Mouse (Mus musculus) liver, embryonic 11.5 days (tissue): Measurements from ENCODE around the gene Shisa3. TPM values are rescaled to one million over a fixed set of nuclear protein-coding genes. Genes with fewer than 3 reads are reported as not detected.

Source experiments
- ATAC-seq: fragments of 200-750 bp; cut with Nextera tagmentation; replicated peaks from 2 replicates; pipeline ENCODE4 v1.8.0; 2017; ENCODE audit warnings: moderate number of reproducible peaks, mild to moderate bottlenecking, moderate TSS enrichment, moderate library complexity; ENCODE audit not compliant: low FRiP score
- DNase-seq: peaks from one replicate; pipeline ENCODE4 v3.0.0-alpha.2; 2017; ENCODE audit warnings: low spot score
- H3K27ac ChIP-seq: fragments of 300-500 bp; sonication (generic); 2 replicates; pipeline ENCODE4 v1.5.1; 2014; ENCODE audit warnings: mild to moderate bottlenecking, low read depth, low read length, control low read depth
- H3K27me3 ChIP-seq: fragments of 300-500 bp; sonication (generic); replicated peaks from 2 replicates; pipeline ENCODE4 v1.6.1; 2014; ENCODE audit warnings: low read length, mixed read lengths; ENCODE audit not compliant: control insufficient read depth, insufficient read depth
- H3K36me3 ChIP-seq: fragments of 300-500 bp; sonication (generic); 2 replicates; pipeline ENCODE4 v1.6.1; 2014; ENCODE audit warnings: mild to moderate bottlenecking, low read length, moderate library complexity, mixed read lengths; ENCODE audit not compliant: control insufficient read depth, insufficient read depth
- H3K4me1 ChIP-seq: fragments of 300-500 bp; sonication (generic); replicated peaks from 2 replicates; pipeline ENCODE4 v1.6.1; 2014; ENCODE audit warnings: low read length, mixed read lengths; ENCODE audit not compliant: control insufficient read depth, insufficient read depth
- H3K4me2 ChIP-seq: fragments of 300-500 bp; sonication (generic); 2 replicates; pipeline ENCODE4 v1.6.1; 2014; ENCODE audit warnings: mild to moderate bottlenecking, control low read depth, moderate library complexity
- H3K4me3 ChIP-seq: fragments of 300-500 bp; sonication (generic); 2 replicates; pipeline ENCODE4 v1.5.1; 2014; ENCODE audit warnings: low read depth, low read length, control low read depth
- H3K9ac ChIP-seq: fragments of 300-500 bp; sonication (generic); 2 replicates; pipeline ENCODE4 v1.6.1; 2014; ENCODE audit warnings: low read depth, low read length, control low read depth
- H3K9me3 ChIP-seq: fragments of 300-500 bp; sonication (generic); 2 replicates; pipeline ENCODE4 v1.6.1; 2016; ENCODE audit warnings: low read length, inconsistent platforms, mixed read lengths; ENCODE audit not compliant: control insufficient read depth
- WGBS: fragments of 180-500 bp; shearing (Covaris S2); extraction: QIAGEN DNeasy Blood & Tissue Kit; methylation state at CpG from one replicate; pipeline ENCODE4 v1.1.7; 2014; 5-methylcytosine and 5-hydroxymethylcytosine counted together
- polyA plus RNA-seq: library from polyadenylated mRNA; unstranded; fragments of >200 nt; fragmentation: Nextera tagmentation; extraction: Ambion mirVana; gene quantifications from 2 replicates; pipeline ENCODE4 v1.2.1, GENCODE M21; 2014

The Shisa3 gene
- polyA plus RNA-seq, 1 experiment from 2014 or later, result 22.1 TPM

GRCm38 (mm10) chr5:67643537-67644255, 36.0 kb downstream of the Shisa3 start:
- H3K9ac ChIP-seq, result no peak overlapping the region
- H3K27ac ChIP-seq, result no peak overlapping the region
- peaks cover 6% of the 10 kb centered on the region; the same call in 1 of the 2 replicates for H3K36me3 ChIP-seq
- H3K4me1 ChIP-seq, result no peaks in the 10 kb centered on the region
- H3K4me3 ChIP-seq, result no peak overlapping the region
- DNase-seq, result no peak
- no peak for ATAC-seq
- H3K27me3 ChIP-seq, result no peaks in the 10 kb centered on the region
- WGBS, result 92% methylated on average over 5 of the region's 5 CpGs
- H3K4me2 ChIP-seq, result no peak overlapping the region
- no peaks in the 10 kb centered on the region for H3K9me3 ChIP-seq

GRCm38 (mm10) chr5:67646756-67647529, 39.3 kb downstream of the Shisa3 start:
- Histone ChIP-seq H3K4me3 (no peak overlapping the region), H3K9me3 (no peaks in the 10 kb centered on the region), H3K27me3 (no peaks in the 10 kb centered on the region), H3K9ac (no peak overlapping the region), H3K36me3 (peaks cover 6% of the 10 kb centered on the region; the same call in 1 of the 2 replicates), H3K27ac (no peak overlapping the region), H3K4me1 (no peaks in the 10 kb centered on the region), H3K4me2 (no peak overlapping the region)
- DNase-seq (no peak), ATAC-seq (no peak)
- 79% methylated on average over 20 of the region's 20 CpGs for WGBS

GRCm38 (mm10) chr5:67647568-67647967, 39.9 kb downstream of the Shisa3 start:
- Histone ChIP-seq H3K4me3 (no peak overlapping the region), H3K27me3 (no peaks in the 10 kb centered on the region), H3K9ac (no peak overlapping the region), H3K4me1 (no peaks in the 10 kb centered on the region), H3K9me3 (no peaks in the 10 kb centered on the region), H3K36me3 (peaks cover 6% of the 10 kb centered on the region; the same call in 1 of the 2 replicates), H3K27ac (no peak overlapping the region), H3K4me2 (no peak overlapping the region)
- WGBS, result 82% methylated on average over 21 of the region's 21 CpGs
- no peak; the same call in 1 of the 2 replicates for ATAC-seq
- no peak for DNase-seq

- Histone ChIP-seq H3K4me2 (no peak overlapping the region), H3K27ac (no peak overlapping the region), H3K9me3 (no peaks in the 10 kb centered on the region), H3K9ac (no peak overlapping the region), H3K4me1 (no peaks in the 10 kb centered on the region), H3K27me3 (no peaks in the 10 kb centered on the region), H3K4me3 (no peak overlapping the region), H3K36me3 (peaks cover 6% of the 10 kb centered on the region; the same call in 1 of the 2 replicates)
- DNase-seq (no peak), ATAC-seq (no peak)
- 84% methylated on average over 4 of the region's 4 CpGs for WGBS
Observed at GRCm38 (mm10) chr5:67649156-67649555, 41.5 kb downstream of the Shisa3 start.

GRCm38 (mm10) chr5:67650021-67650420, 42.3 kb downstream of the Shisa3 start:
- H3K27ac ChIP-seq, result no peak overlapping the region
- H3K4me1 ChIP-seq, result no peaks in the 10 kb centered on the region
- ATAC-seq (no peak), DNase-seq (no peak)
- no peak overlapping the region for H3K4me2 ChIP-seq
- no peak overlapping the region for H3K9ac ChIP-seq
- H3K27me3 ChIP-seq, result no peaks in the 10 kb centered on the region
- no peaks in the 10 kb centered on the region for H3K9me3 ChIP-seq
- peaks cover 6% of the 10 kb centered on the region; the same call in 1 of the 2 replicates for H3K36me3 ChIP-seq
- 92% methylated on average over 5 of the region's 5 CpGs for WGBS
- H3K4me3 ChIP-seq, result no peak overlapping the region

GRCm38 (mm10) chr5:67652468-67652867, 44.8 kb downstream of the Shisa3 start:
- WGBS, result 89% methylated on average over 4 of the region's 4 CpGs
- Histone ChIP-seq H3K27ac (no peak overlapping the region), H3K9ac (no peak overlapping the region), H3K4me1 (no peaks in the 10 kb centered on the region), H3K4me2 (no peak overlapping the region), H3K36me3 (peaks cover 9% of the 10 kb centered on the region; the same call in 1 of the 2 replicates), H3K9me3 (no peaks in the 10 kb centered on the region), H3K27me3 (no peaks in the 10 kb centered on the region), H3K4me3 (no peak overlapping the region)
- no peak for ATAC-seq
- no peak for DNase-seq

GRCm38 (mm10) chr5:67653543-67653942, 45.9 kb downstream of the Shisa3 start:
- WGBS, result 90% methylated on average over 3 of the region's 3 CpGs
- no peak for DNase-seq
- no peaks in the 10 kb centered on the region for H3K4me1 ChIP-seq
- H3K4me3 ChIP-seq, result no peak overlapping the region
- H3K9me3 ChIP-seq, result no peaks in the 10 kb centered on the region
- no peak overlapping the region for H3K9ac ChIP-seq
- no peaks in the 10 kb centered on the region for H3K27me3 ChIP-seq
- H3K36me3 ChIP-seq, result 0 out of 2 replicates have a peak, but pooled peaks cover 4% of the 10 kb centered on the region
- no peak for ATAC-seq
- no peak overlapping the region for H3K4me2 ChIP-seq
- no peak overlapping the region for H3K27ac ChIP-seq

GRCm38 (mm10) chr5:67654572-67654971, 46.9 kb downstream of the Shisa3 start:
- Histone ChIP-seq H3K4me1 (no peaks in the 10 kb centered on the region), H3K4me3 (no peak overlapping the region), H3K9me3 (no peaks in the 10 kb centered on the region), H3K9ac (no peak overlapping the region), H3K36me3 (0 out of 2 replicates have a peak, but pooled peaks cover 4% of the 10 kb centered on the region), H3K27me3 (no peaks in the 10 kb centered on the region), H3K27ac (no peak overlapping the region), H3K4me2 (no peak overlapping the region)
- no peak for DNase-seq
- ATAC-seq, result no peak
- 87% methylated on average over 5 of the region's 5 CpGs for WGBS
